Mouse (Mus musculus): ENCODE results near the gene Bcdin3d.

DNA sequence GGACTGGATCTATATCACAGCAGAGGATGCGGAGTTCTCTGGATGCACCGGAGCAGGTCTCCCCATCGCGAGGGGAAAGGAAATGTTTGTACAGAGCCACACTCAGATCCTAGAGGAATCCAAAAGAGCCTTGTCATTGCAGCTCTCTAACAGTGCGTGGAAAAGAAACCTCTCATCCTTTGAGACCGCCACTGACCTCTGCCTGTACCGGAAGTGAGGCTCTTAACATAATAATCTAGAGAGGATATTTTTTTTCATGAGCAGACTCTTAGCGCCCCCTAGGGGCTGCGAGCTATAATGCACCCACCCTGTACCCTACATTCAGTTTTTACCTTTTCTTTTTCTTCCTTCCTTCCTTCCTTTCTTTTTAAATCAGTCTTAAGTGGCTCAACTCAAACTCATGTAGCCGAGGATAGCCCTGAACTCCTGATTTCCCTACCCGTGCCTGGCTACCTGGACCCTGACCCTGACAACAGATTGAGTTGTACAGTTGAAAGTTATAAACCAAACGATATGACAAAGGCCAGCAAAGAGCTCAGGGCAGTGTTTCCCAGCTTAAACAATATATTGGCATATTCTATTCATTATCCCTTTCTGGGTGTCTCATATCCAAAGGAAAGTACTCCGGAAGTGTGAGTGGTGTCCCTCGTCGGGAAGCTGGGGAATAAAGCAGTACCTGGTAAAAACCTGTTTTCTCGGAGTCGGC, 3.4 kb downstream of the Bcdin3d start:
- TF ChIP-seq CTCF (conservative IDR thresholded peaks at IDR 0.05; ENCODE audit: low read length) (peak; percentile 99), POU5F1 (IDR thresholded peaks at IDR 0.05; ENCODE audit: borderline replicate concordance, low read length) (no peak)

All from E14TG2a.4 (cell line).